Mouse (Mus musculus) testis, adult 2 months (tissue): ENCODE results near the gene Mras. TPM values are rescaled to one million over a fixed set of nuclear protein-coding genes. Genes with fewer than 3 reads are reported as not detected.

ENCODE experiments used
- H3K27ac ChIP-seq: fragments of 200-500 bp; 2 replicates; pipeline ENCODE4 v1.5.1; 2012; ENCODE audit warnings: low read depth, low read length; ENCODE audit not compliant: control insufficient read depth, insufficient read depth
- H3K27me3 ChIP-seq: fragments of 200-500 bp; 2 replicates; pipeline ENCODE4 v1.6.1; 2012; ENCODE audit warnings: mild to moderate bottlenecking, low read length, moderate library complexity; ENCODE audit not compliant: control insufficient read depth, insufficient read depth
- H3K36me3 ChIP-seq: fragments of 200-500 bp; 2 replicates; pipeline ENCODE4 v1.6.1; 2012; ENCODE audit warnings: mild to moderate bottlenecking, low read length; ENCODE audit not compliant: control insufficient read depth, insufficient read depth
- H3K4me1 ChIP-seq: fragments of 200-500 bp; 2 replicates; pipeline ENCODE4 v1.6.1; 2012; ENCODE audit warnings: low read length; ENCODE audit not compliant: control insufficient read depth, insufficient read depth
- H3K4me3 ChIP-seq: fragments of 200-500 bp; 2 replicates; pipeline ENCODE4 v1.5.1; 2012; ENCODE audit warnings: low read depth, mild to moderate bottlenecking, low read length, moderate library complexity, mixed read lengths; ENCODE audit not compliant: control insufficient read depth
- CTCF ChIP-seq: fragments of 200-500 bp; IDR thresholded peaks from 2 replicates; pipeline ENCODE4 v1.5.1; 2012; ENCODE audit warnings: low read depth, mild to moderate bottlenecking, inconsistent platforms, low read length, moderate library complexity; ENCODE audit not compliant: control insufficient read depth, insufficient read depth, insufficient replicate concordance
- POLR2A ChIP-seq: fragments of 200-500 bp; IDR thresholded peaks from 2 replicates; pipeline ENCODE4 v1.6.1; 2012; ENCODE audit warnings: low read depth, mild to moderate bottlenecking, inconsistent platforms, low read length, moderate library complexity; ENCODE audit not compliant: control insufficient read depth
- polyA plus RNA-seq: library from polyadenylated mRNA; depleted of rRNA; stranded (reverse); fragments of >200 nt; gene quantifications from 2 replicates; pipeline ENCODE4 v1.2.3, GENCODE M21; 2012

Gene Mras
- polyA plus RNA-seq, 1 experiment: 17.2 TPM

DNA sequence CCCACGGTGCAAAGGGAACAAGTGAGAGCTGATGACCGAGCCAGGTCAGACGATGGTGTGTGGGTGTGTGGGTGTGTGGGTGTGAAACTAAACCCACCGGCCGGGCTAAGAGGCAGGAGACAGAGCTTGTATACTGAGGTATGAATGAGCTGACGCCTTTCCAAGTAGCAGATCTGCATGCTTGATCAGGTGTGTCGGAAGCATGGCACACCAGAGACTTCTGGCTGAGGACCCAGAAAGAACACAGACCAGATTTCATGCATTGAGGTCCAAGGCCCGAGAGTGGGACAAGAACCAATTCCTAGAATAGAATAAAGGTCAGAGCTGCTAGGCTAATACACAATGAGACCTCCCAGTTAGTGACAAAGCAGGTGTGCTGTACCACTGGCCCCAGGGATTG, 1.9 kb upstream of the Mras start:
- H3K27me3 ChIP-seq: no peaks in the 10 kb centered on the region

GRCm38 (mm10) chr9:99437781-99438565, 792 bp upstream of the Mras start:
- no peak for TF ChIP-seq POLR2A
- no peak for TF ChIP-seq CTCF
- no peaks in the 10 kb centered on the region for H3K27me3 ChIP-seq
- no peak overlapping the region for H3K4me3 ChIP-seq
- peaks cover 8% of the 10 kb centered on the region for H3K4me1 ChIP-seq
- H3K36me3 ChIP-seq: no peaks in the 10 kb centered on the region
- no peak overlapping the region for H3K27ac ChIP-seq

More for the DNA sequence above, 1.9 kb upstream of the Mras start:
- no peak overlapping the region for H3K4me3 ChIP-seq
- TF ChIP-seq POLR2A (no peak), CTCF (no peak)
- peaks cover 8% of the 10 kb centered on the region for H3K4me1 ChIP-seq
- H3K36me3 ChIP-seq: no peaks in the 10 kb centered on the region
- H3K27ac ChIP-seq: no peak overlapping the region

DNA sequence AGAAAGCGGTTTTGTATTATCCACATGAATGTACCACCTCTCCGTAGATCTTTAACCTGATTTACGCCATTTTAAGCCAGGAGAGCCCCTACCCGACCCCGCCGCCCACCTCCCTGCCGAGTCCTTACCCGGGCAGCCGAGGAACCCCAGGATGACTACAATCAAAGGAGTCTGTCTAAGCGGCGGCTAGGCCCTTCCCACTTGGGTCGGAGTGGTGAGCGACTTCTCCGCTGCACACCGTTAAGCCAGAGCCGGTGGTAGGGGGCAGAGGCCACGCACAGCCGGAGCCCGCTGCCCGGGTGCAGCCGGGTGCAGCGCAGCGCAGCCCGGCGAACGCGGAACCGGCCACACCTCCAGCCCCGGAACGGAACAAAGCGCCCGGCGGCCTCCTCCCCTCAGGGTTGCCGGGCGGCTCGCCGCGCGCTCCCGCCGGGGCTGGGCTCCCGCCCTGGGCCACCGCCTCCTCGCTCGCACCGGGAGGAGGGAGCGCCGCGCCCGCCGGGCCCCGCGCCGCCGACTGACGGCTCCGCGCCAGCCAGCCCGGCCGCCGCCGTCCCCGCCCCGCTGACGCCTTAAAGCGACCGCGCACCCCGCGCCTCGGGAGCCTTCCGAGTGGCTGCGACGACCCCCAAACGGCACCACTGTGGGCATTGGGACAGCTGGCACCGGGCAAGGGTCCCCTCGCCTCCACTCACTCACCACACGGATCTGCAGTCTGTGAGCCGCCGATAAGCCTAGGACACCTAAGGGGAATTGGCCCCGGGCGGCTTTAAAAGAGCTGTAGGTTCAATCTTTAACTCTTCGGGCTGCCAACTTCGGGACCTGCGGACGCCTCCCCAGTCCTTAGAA, 775 bp downstream of the Mras start:
- Histone ChIP-seq H3K27me3 (no peaks in the 10 kb centered on the region), H3K4me1 (peaks cover 8% of the 10 kb centered on the region), H3K27ac (peak overlapping the region; percentile 7; the same call in 1 of the 2 replicates), H3K4me3 (peak overlapping the region; percentile 65), H3K36me3 (no peaks in the 10 kb centered on the region)
- TF ChIP-seq CTCF (no peak), POLR2A (peak; percentile 9; the same call in 1 of the 2 replicates)

DNA sequence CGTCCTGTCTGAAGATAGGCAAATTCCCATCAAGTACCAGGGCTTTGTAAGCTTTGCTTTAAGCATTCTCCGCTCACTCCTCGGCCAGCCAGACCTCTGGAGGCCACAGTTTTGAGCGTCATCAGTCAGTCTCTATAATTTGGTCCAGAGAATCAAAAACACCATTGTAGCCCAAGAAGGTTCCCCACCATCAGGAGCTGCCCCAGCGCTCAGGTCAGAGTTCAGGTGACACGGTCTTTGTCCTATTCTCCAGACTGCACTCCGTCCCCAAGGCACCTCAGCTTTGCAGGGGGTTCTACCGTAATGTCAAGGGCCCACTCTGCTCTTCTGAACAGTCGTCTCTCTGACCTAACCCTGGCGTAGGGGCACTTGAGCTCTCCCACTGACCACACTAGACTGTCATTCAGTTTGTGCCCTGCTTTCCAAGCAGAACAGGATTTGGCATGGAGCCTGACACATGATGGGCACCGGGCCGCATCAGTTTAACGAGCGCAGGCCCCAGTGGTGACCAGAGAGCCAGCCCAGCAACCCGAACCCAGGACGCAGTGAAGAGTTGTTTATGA, 1.5 kb downstream of the Mras start:
- no peaks in the 10 kb centered on the region for H3K36me3 ChIP-seq
- H3K27ac ChIP-seq: no peak overlapping the region
- H3K27me3 ChIP-seq: no peaks in the 10 kb centered on the region
- peak overlapping the region; percentile 65 for H3K4me3 ChIP-seq
- TF ChIP-seq POLR2A: no peak
- TF ChIP-seq CTCF: no peak
- H3K4me1 ChIP-seq: peaks cover 8% of the 10 kb centered on the region

DNA sequence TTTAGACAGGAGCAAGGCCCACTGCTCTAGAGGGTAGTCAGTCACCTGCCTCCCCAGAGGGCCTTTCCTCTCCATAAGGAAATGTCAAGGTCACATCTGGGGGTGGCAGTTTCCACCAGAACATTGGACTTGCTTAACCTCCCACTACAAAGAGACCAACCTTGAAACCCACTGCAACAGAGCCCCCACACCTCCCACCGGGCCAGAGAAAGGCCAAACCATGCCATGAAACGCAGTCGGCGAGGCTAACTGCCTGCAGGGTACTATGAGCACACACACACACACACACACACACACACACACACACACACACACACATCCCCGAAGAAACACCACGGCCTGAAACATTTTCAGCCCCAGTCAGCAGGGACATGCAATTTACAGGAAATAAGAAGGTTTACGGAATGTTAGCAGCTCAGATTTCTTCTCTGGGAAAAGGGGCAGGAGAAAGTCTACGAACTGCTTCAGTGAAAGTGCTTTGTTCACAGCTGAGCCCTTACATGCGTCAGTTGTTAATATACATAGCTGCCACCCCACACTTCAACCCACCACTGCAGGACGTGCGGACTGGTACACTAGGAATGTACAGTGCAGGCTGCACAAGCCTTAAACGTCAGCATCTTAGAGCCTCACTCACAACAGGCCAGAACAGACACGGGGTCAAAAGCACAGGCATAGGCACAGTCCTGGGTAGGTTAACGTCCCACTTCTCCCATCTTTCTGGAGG, 2.1 kb downstream of the Mras start:
- TF ChIP-seq POLR2A (no peak), CTCF (no peak)
- Histone ChIP-seq H3K27ac (no peak overlapping the region), H3K36me3 (no peaks in the 10 kb centered on the region), H3K4me1 (peaks cover 8% of the 10 kb centered on the region), H3K27me3 (no peaks in the 10 kb centered on the region), H3K4me3 (peak overlapping the region; percentile 65)

GRCm38 (mm10) chr9:99432478-99432877, 4.7 kb downstream of the Mras start:
- Histone ChIP-seq H3K27ac (no peak overlapping the region), H3K36me3 (no peaks in the 10 kb centered on the region), H3K4me1 (peaks cover 8% of the 10 kb centered on the region), H3K27me3 (no peaks in the 10 kb centered on the region), H3K4me3 (no peak overlapping the region)
- TF ChIP-seq CTCF: no peak
- no peak for TF ChIP-seq POLR2A
